Mouse (Mus musculus) kidney, adult 18-20 months (tissue): ENCODE measurements around the gene Srd5a1.
"Not testable (repeated sequence)": the region's sequence is repeated elsewhere in the genome, so short reads cannot be mapped to it uniquely, and the experiment has no call there.

ENCODE experiments used
- DNase-seq: peaks from one replicate; pipeline ENCODE4 v3.0.0; 2021

Gene Srd5a1

GRCm38 (mm10) chr13:69611398-69612174 is at the start of gene Srd5a1:
Gene Srd5a1, minus strand, starts transcription at chr13:69611442.
- DNase-seq = peak; percentile 100

- DNase-seq = no peak
Observed at GRCm38 (mm10) chr13:69654508-69654907, 43.3 kb upstream of the Srd5a1 start.

- peak; percentile 1 for DNase-seq
Observed at GRCm38 (mm10) chr13:69646481-69646880, 35.2 kb upstream of the Srd5a1 start.

GRCm38 (mm10) chr13:69645694-69646423 is 34.6 kb upstream of the Srd5a1 start:
- no peak for DNase-seq

- DNase-seq = peak; percentile 41
Observed at GRCm38 (mm10) chr13:69644427-69645166, 33.4 kb upstream of the Srd5a1 start.

- no peak for DNase-seq
Observed at GRCm38 (mm10) chr13:69643937-69644336, 32.7 kb upstream of the Srd5a1 start.

GRCm38 (mm10) chr13:69642656-69643216 is 31.5 kb upstream of the Srd5a1 start:
- DNase-seq = no peak

- peak; percentile 1 for DNase-seq
Observed at GRCm38 (mm10) chr13:69641017-69641416, 29.8 kb upstream of the Srd5a1 start.

- DNase-seq = no peak
Observed at GRCm38 (mm10) chr13:69640541-69640940, 29.3 kb upstream of the Srd5a1 start.

GRCm38 (mm10) chr13:69640126-69640525 is 28.9 kb upstream of the Srd5a1 start:
- DNase-seq = no peak

GRCm38 (mm10) chr13:69639251-69639650 is 28.0 kb upstream of the Srd5a1 start:
- no peak for DNase-seq

GRCm38 (mm10) chr13:69638108-69638626 is 26.9 kb upstream of the Srd5a1 start:
- DNase-seq = no peak

GRCm38 (mm10) chr13:69637657-69638056 is 26.4 kb upstream of the Srd5a1 start:
- no peak for DNase-seq

- DNase-seq = no peak
Observed at GRCm38 (mm10) chr13:69636816-69637215, 25.6 kb upstream of the Srd5a1 start.

GRCm38 (mm10) chr13:69636375-69636774 is 25.1 kb upstream of the Srd5a1 start:
- DNase-seq = no peak

GRCm38 (mm10) chr13:69635836-69636235 is 24.6 kb upstream of the Srd5a1 start:
- DNase-seq = not testable (repeated sequence)

- no peak for DNase-seq
Observed at GRCm38 (mm10) chr13:69633988-69634387, 22.7 kb upstream of the Srd5a1 start.

GRCm38 (mm10) chr13:69633551-69633950 is 22.3 kb upstream of the Srd5a1 start:
- no peak for DNase-seq

GRCm38 (mm10) chr13:69631659-69632058 is 20.4 kb upstream of the Srd5a1 start:
- DNase-seq = peak; percentile 52

GRCm38 (mm10) chr13:69631111-69631510 is 19.9 kb upstream of the Srd5a1 start:
- DNase-seq = no peak

- no peak for DNase-seq
Observed at GRCm38 (mm10) chr13:69630576-69630975, 19.3 kb upstream of the Srd5a1 start.

GRCm38 (mm10) chr13:69627941-69628340 is 16.7 kb upstream of the Srd5a1 start:
- no peak for DNase-seq

GRCm38 (mm10) chr13:69624510-69624909 is 13.3 kb upstream of the Srd5a1 start:
- DNase-seq = no peak
